In the genomic region with DNA sequence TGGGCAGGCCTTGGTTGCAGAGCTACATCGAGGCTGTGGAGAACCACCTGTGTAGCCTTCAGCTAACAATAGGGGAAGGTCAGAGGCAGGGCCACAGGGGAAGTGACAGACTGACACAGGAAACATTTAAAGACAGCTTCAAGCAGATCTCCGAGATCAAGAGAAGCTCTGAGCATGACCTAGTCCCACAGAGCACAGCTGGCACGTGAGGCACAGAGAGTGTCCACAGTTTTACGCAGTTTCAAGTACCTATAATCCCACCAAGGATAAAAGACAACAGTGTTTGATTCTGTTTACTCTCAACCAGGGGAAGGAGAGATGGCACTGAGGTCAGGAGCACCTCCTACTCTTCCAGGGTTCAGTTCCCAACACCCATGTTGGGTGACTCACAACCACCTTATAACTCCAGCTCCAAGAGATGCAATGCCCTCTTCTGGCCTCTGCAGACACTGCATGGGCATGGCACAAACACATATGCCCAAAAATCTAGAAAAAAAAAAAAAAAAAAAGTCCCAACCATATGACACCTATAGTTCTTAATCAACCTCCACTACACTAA, we compare ENCODE assay signal across 9 mouse cellular contexts.
DNase-seq lines count a peak whose midpoint lies in the region; ATAC-seq and TF ChIP-seq lines count a peak whose summit lies in the region.
"Had no signal": no experiment of that assay in that cellular context is flagged by ENCODE, and none has a peak within 500 bp of the region (broad histone marks: within the 10 kb centered on the region; RNA-seq: fewer than 3 reads in every experiment).

No protein-coding gene starts in this region.

- peak overlapping the region; percentile 49; the same call in 1 of the 2 replicates for H3K27ac ChIP-seq in heart, postnatal 0 days (ENCODE audit: low read depth)
- 0 out of 2 replicates have a peak overlapping the region, but pooled peaks have one; percentile 4 for H3K27ac ChIP-seq in cortical plate, adult 2 months (ENCODE audit: insufficient read depth, low read length)
- H3K27ac ChIP-seq: neural tube, embryonic 12.5 days had no signal

- H3K27me3 ChIP-seq in heart, postnatal 0 days (ENCODE audit: control insufficient read depth, insufficient read depth, low read length) = no peaks in the 10 kb centered on the region
- H3K27me3 ChIP-seq: neural tube, embryonic 12.5 days had no signal

- peaks cover 54% of the 10 kb centered on the region for H3K4me1 ChIP-seq in heart, postnatal 0 days (ENCODE audit: control insufficient read depth, insufficient read depth)
- peaks cover 25% of the 10 kb centered on the region for H3K4me1 ChIP-seq in cortical plate, adult 2 months (ENCODE audit: control insufficient read depth, insufficient read depth, low read length)

- ATAC-seq in heart, postnatal 0 days (ENCODE audit: insufficient read depth, low read depth) = no peak
- peak; percentile 53 for ATAC-seq in monocyte, adult 5-6 weeks (replicated peaks; ENCODE audit: insufficient number of reproducible peaks, low FRiP score, low TSS enrichment, poor library complexity, severe bottlenecking)

- WGBS in heart, postnatal 0 days = 56% methylated on average over 4 of the region's 4 CpGs

- TF ChIP-seq POLR2A in cortical plate, adult 2 months (IDR thresholded peaks at IDR 0.05; ENCODE audit: extremely low read depth, insufficient read depth, low read length) = no peak

- H3K9me3 ChIP-seq in heart, postnatal 0 days (replicated peaks; ENCODE audit: control insufficient read depth, low read length) = no peaks in the 10 kb centered on the region

- no peak overlapping the region for H3K4me3 ChIP-seq in heart, postnatal 0 days (ENCODE audit: low read depth, low read length)
- H3K4me3 ChIP-seq in cortical plate, adult 2 months (ENCODE audit: insufficient read depth, low read length) = no peak overlapping the region
- H3K4me3 ChIP-seq: neural tube, embryonic 12.5 days had no signal

- peaks cover 3% of the 10 kb centered on the region; the same call in 1 of the 2 replicates for H3K36me3 ChIP-seq in heart, postnatal 0 days (replicated peaks; ENCODE audit: control insufficient read depth, insufficient read depth, low read length)

- TF ChIP-seq EP300 in heart, postnatal 0 days (IDR thresholded peaks at IDR 0.05; ENCODE audit: low read depth) = no peak

- DNase-seq in heart, postnatal 0 days (ENCODE audit: low spot score) = no peak
- DNase-seq in heart, adult 18-20 months = no peak
- peak; percentile 70 for DNase-seq in CD4-positive, CD25-positive, alpha-beta regulatory T cell, adult 2 months (ENCODE audit: low read depth, low spot score)
- DNase-seq in cerebellum, adult 9-11 months = no peak
- no peak for DNase-seq in yolk sac, embryonic 10.5 days (ENCODE audit: low spot score)
- DNase-seq in left cerebral cortex, adult 18-20 months (ENCODE audit: low spot score in 2 of 2) = no peak

- H3K9ac ChIP-seq in heart, postnatal 0 days (replicated peaks; ENCODE audit: low read depth, low read length) = no peak overlapping the region
- H3K9ac ChIP-seq: neural tube, embryonic 12.5 days had no signal

- H3K4me2 ChIP-seq in heart, postnatal 0 days (ENCODE audit: low read depth, low read length) = no peak overlapping the region
- H3K4me2 ChIP-seq: neural tube, embryonic 12.5 days had no signal

- no peak for TF ChIP-seq CTCF in heart, postnatal 0 days (IDR thresholded peaks at IDR 0.05; ENCODE audit: low read depth)
- TF ChIP-seq CTCF in cortical plate, adult 2 months (IDR thresholded peaks at IDR 0.05; ENCODE audit: extremely low read depth, insufficient read depth, low read length) = 0 out of 2 replicates have a peak, but pooled peaks have one; percentile 14
